Mouse (Mus musculus) left cerebral cortex, postnatal 25 days (tissue): ENCODE results near the gene Tpm3. TPM values are rescaled to one million over a fixed set of nuclear protein-coding genes. Genes with fewer than 3 reads are reported as not detected.
A peak's percentile ranks its signal among the peaks of the same experiment; 100 is the strongest.

Experiments used
- DNase-seq, 2 experiments: peaks; one replicate each; pipeline ENCODE4 v3.0.0; 2022; ENCODE audit warnings: low spot score in 2 of 2, mixed read lengths in 1 of 2
- intact Hi-C: fragments of 180-260 bp; cut with DNase I; formaldehyde crosslinking; loops from one replicate; pipeline ENCODE4 v1.15.1; 2025
- microRNA-seq, 2 experiments: library from miRNA; unstranded; fragments of <30 nt; microRNA quantifications; one replicate each; pipeline ENCODE4 v1.2.0; 2022
- total RNA-seq, 2 experiments: library from RNA; stranded (reverse); gene quantifications; 2 replicates each; pipeline ENCODE4 v1.2.3; 2021

Tpm3 gene
- total RNA-seq, 2 experiments from 2014 or later, result 190 to 191 TPM

- intact Hi-C loops, result no loop called here
- no peak for DNase-seq
Measured at GRCm38 (mm10) chr3:90125710-90126109, 53.3 kb downstream of the Tpm3 start.

GRCm38 (mm10) chr3:90127881-90128280, 55.4 kb downstream of the Tpm3 start:
- DNase-seq, result peak in 1 of 2 experiments; percentile 71
- intact Hi-C loops, result no loop called here

GRCm38 (mm10) chr3:90132745-90133144, 60.3 kb downstream of the Tpm3 start:
- DNase-seq, result no peak
- intact Hi-C loops, result loop anchor here (5.0 kb wide), 1 partner anchor 70 kb away; no protein-coding TSS in a partner anchor

- intact Hi-C loops, result loop anchor here (5.0 kb wide), 1 partner anchor 69 kb away; no protein-coding TSS in a partner anchor
- no peak for DNase-seq
Measured at GRCm38 (mm10) chr3:90133331-90133730, 60.9 kb downstream of the Tpm3 start.

- DNase-seq, result no peak
- intact Hi-C loops, result loop anchor here (5.0 kb wide), 1 partner anchor 68 kb away; no protein-coding TSS in a partner anchor
Measured at GRCm38 (mm10) chr3:90134483-90134882, 62.0 kb downstream of the Tpm3 start.

GRCm38 (mm10) chr3:90134993-90135392, 62.5 kb downstream of the Tpm3 start:
- DNase-seq, result no peak
- intact Hi-C loops, result loop anchor here (5.0 kb wide), 1 partner anchor 67 kb away; no protein-coding TSS in a partner anchor

- no peak for DNase-seq
Measured at GRCm38 (mm10) chr3:90136660-90137059, 64.2 kb downstream of the Tpm3 start.

GRCm38 (mm10) chr3:90137606-90138005, 65.2 kb downstream of the Tpm3 start:
- DNase-seq, result no peak
- intact Hi-C loops, result no loop called here

More at GRCm38 (mm10) chr3:90136660-90137059, 64.2 kb downstream of the Tpm3 start:
- intact Hi-C loops, result no loop called here

GRCm38 (mm10) chr3:90139962-90140361, 67.5 kb downstream of the Tpm3 start:
- intact Hi-C loops, result no loop called here
- DNase-seq, result no peak

GRCm38 (mm10) chr3:90145461-90145860, 73.0 kb downstream of the Tpm3 start:
- DNase-seq, result peak in 1 of 2 experiments; percentile 27
- intact Hi-C loops, result no loop called here

GRCm38 (mm10) chr3:90146651-90147050, 74.2 kb downstream of the Tpm3 start:
- intact Hi-C loops, result no loop called here

More at GRCm38 (mm10) chr3:90146651-90147050, 74.2 kb downstream of the Tpm3 start:
- no peak for DNase-seq

Small RNA genes lying within 50 kb of the gene (microRNA-seq; reads per million reads assigned to microRNA genes)
- 5.4 to 6.9 reads per million in 2 experiments for gene Mir190b

Other genes with a start within 250 kb of the Tpm3 start
- gene She, start 241.3 kb upstream of the Tpm3 start, total RNA-seq, result 1 to 10 TPM; 3.1 to 3.4 TPM
- 1 to 10 TPM; 4.7 to 5.0 TPM for gene Il6ra, start 159.5 kb upstream of the Tpm3 start, total RNA-seq
- gene Atp8b2, start 109.1 kb upstream of the Tpm3 start, total RNA-seq, result 100 to 1,000 TPM in 1 of 2 experiments, 10 to 100 TPM in 1; 93.5 to 110 TPM
- 100 to 1,000 TPM in 1 of 2 experiments, 10 to 100 TPM in 1; 99.7 to 104 TPM for gene Hax1, start 73.9 kb upstream of the Tpm3 start, total RNA-seq
- gene 4933434E20Rik, start 21.0 kb upstream of the Tpm3 start, total RNA-seq, result 10 to 100 TPM; 84.3 to 87.2 TPM
- 100 to 1,000 TPM; 182 to 205 TPM for gene Ubap2l, start 20.0 kb upstream of the Tpm3 start, total RNA-seq
- gene Nup210l, start 31.5 kb downstream of the Tpm3 start, total RNA-seq, result under 1 TPM; 0.27 to 0.46 TPM
- gene Rps27, start 141.0 kb downstream of the Tpm3 start, total RNA-seq, result 100 to 1,000 TPM; 768 to 783 TPM
- 1 to 10 TPM; 6.0 to 8.0 TPM for gene Rab13, start 141.0 kb downstream of the Tpm3 start, total RNA-seq
- gene Jtb, start 158.9 kb downstream of the Tpm3 start, total RNA-seq, result 10 to 100 TPM; 43.2 to 44.7 TPM
- not detected for gene Creb3l4, start 170.9 kb downstream of the Tpm3 start, total RNA-seq
- 10 to 100 TPM; 47.7 to 48.8 TPM for gene Slc39a1, start 175.5 kb downstream of the Tpm3 start, total RNA-seq
- gene Crtc2, start 181.5 kb downstream of the Tpm3 start, total RNA-seq, result 10 to 100 TPM; 25.8 to 30.7 TPM
- gene Dennd4b, start 192.5 kb downstream of the Tpm3 start, total RNA-seq, result 10 to 100 TPM; 30.5 to 33.4 TPM
- gene Gatad2b, start 220.5 kb downstream of the Tpm3 start, total RNA-seq, result 10 to 100 TPM; 88.3 to 97.4 TPM